Mouse (Mus musculus): ENCODE measurements at regions not wholly inside any gene's neighbourhood (a gene's known extent, or its start where the extent isn't known, plus 50 kb on each side); places are given as distances from the start of the nearest gene placed in this dataset.

DNA sequence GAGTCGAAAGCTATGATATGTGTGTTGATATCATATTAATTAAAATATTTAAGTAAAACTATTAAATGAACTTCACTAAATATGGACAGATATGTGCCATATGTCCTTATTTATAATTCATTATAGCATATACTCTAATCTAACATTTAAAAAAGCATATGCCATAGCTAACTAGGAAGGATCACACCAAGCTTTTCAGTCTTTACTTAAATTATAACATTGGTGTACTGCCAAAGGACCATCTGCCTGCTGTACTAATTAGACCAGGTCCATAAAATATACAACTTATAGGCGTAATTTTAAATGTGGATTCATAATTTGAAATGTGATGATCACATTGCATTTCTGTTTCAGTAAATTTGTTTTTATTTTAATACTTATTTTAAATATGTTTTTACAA is 651.9 kb upstream of the Klhl1 start:
- ATAC-seq (replicated peaks; ENCODE audit: low FRiP score), result no peak
- WGBS, result 82% methylated on average over 2 of the region's 2 CpGs
- no peaks in the 10 kb centered on the region for H3K4me1 ChIP-seq

DNA sequence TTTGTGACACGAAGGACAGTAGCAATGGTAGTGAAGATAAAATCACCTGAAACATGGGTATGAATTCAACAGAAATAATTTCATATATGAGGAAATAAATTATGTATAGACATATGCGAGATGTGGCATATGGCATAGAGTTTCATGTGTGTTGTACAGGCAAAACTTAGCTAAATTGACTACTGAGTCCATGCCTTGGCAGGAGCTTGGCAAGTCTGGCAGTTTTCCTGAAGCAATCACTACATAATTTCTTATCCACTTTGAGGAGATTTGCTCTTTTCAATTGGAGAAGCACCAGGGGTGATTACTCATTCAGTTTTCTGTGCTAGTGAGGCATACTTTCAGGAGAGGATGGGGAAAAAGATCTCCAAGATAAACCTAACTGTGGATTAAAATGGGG is 646.9 kb upstream of the Klhl1 start:
- 88% methylated on average over 2 of the region's 2 CpGs for WGBS
- no peaks in the 10 kb centered on the region for H3K9me3 ChIP-seq (replicated peaks)
- no peaks in the 10 kb centered on the region for H3K4me1 ChIP-seq
- no peak for ATAC-seq (replicated peaks; ENCODE audit: low FRiP score)
- no peaks in the 10 kb centered on the region for H3K27me3 ChIP-seq
- H3K27ac ChIP-seq, result no peak overlapping the region
- no peak overlapping the region for H3K4me2 ChIP-seq
- no peak overlapping the region for H3K9ac ChIP-seq
- H3K4me3 ChIP-seq (replicated peaks), result no peak overlapping the region
- no peaks in the 10 kb centered on the region for H3K36me3 ChIP-seq

More for the DNA sequence above, 651.9 kb upstream of the Klhl1 start:
- no peak overlapping the region for H3K4me3 ChIP-seq (replicated peaks)
- H3K4me2 ChIP-seq, result no peak overlapping the region
- H3K27me3 ChIP-seq, result no peaks in the 10 kb centered on the region
- H3K9me3 ChIP-seq (replicated peaks), result no peaks in the 10 kb centered on the region
- H3K9ac ChIP-seq, result no peak overlapping the region
- H3K36me3 ChIP-seq, result no peaks in the 10 kb centered on the region
- H3K27ac ChIP-seq, result no peak overlapping the region

GRCm38 (mm10) chr14:97148997-97149653 is 630.2 kb upstream of the Klhl1 start:
- no peak overlapping the region for H3K4me3 ChIP-seq (replicated peaks)
- H3K4me1 ChIP-seq, result no peaks in the 10 kb centered on the region
- 69% methylated on average over 9 of the region's 9 CpGs for WGBS
- no peaks in the 10 kb centered on the region for H3K36me3 ChIP-seq
- no peak for ATAC-seq (replicated peaks; ENCODE audit: low FRiP score)
- H3K4me2 ChIP-seq, result no peak overlapping the region
- no peaks in the 10 kb centered on the region for H3K27me3 ChIP-seq
- no peaks in the 10 kb centered on the region for H3K9me3 ChIP-seq (replicated peaks)
- H3K9ac ChIP-seq, result no peak overlapping the region
- no peak overlapping the region for H3K27ac ChIP-seq

DNA sequence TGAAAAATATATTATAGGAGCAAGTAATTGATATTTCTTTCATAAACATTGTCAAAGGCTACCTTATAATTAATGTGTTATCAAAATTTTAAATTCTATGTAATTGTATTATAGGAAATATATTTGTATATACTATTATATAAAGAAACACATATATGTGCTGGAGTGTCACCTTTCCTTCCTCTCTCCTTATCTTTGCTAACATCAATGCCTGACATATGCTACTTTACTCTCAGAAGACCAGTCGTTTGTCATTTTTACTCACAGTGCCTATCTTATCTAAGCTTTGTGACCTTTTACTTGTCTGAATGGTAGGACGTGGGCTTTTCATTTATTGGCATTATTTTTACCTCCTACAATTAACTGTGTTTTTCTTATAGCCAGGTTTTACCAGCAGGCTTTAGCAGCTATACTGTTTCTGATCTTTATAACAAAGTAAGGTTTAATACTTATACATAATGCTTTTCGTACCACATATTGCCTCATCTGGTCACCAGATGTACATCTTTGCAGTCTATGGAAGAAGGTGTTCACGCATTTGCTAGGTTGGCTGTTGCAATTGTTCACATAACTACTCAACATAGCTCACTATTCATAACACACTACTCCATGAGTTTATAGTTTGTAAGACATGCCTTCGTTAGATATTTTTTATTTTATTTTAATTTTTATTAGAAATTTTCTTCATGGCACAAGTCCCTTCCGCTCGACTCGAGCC is 597.2 kb upstream of the Klhl1 start:
- WGBS, result 82% methylated on average over 8 of the region's 8 CpGs
- H3K4me2 ChIP-seq, result no peak overlapping the region

GRCm38 (mm10) chr14:97101090-97101675 is 582.3 kb upstream of the Klhl1 start:
- Histone ChIP-seq H3K9me3 (replicated peaks) (no peaks in the 10 kb centered on the region), H3K4me3 (replicated peaks) (no peak overlapping the region), H3K36me3 (no peaks in the 10 kb centered on the region), H3K27me3 (no peaks in the 10 kb centered on the region), H3K9ac (no peak overlapping the region), H3K4me2 (no peak overlapping the region), H3K4me1 (no peaks in the 10 kb centered on the region), H3K27ac (no peak overlapping the region)
- no peak for ATAC-seq (replicated peaks; ENCODE audit: low FRiP score)
- WGBS, result 76% methylated on average over 4 of the region's 4 CpGs

More for the DNA sequence above, 597.2 kb upstream of the Klhl1 start:
- no peak for ATAC-seq (replicated peaks; ENCODE audit: low FRiP score)
- no peak overlapping the region for H3K4me3 ChIP-seq (replicated peaks)
- no peaks in the 10 kb centered on the region for H3K36me3 ChIP-seq
- no peaks in the 10 kb centered on the region for H3K4me1 ChIP-seq
- no peaks in the 10 kb centered on the region for H3K27me3 ChIP-seq
- H3K9me3 ChIP-seq (replicated peaks), result no peaks in the 10 kb centered on the region
- H3K27ac ChIP-seq, result no peak overlapping the region
- H3K9ac ChIP-seq, result no peak overlapping the region

GRCm38 (mm10) chr14:97093389-97093788 is 574.5 kb upstream of the Klhl1 start:
- Histone ChIP-seq H3K4me3 (replicated peaks) (no peak overlapping the region), H3K4me2 (no peak overlapping the region)

GRCm38 (mm10) chr14:97088863-97089262 is 570.0 kb upstream of the Klhl1 start:
- H3K4me3 ChIP-seq (replicated peaks), result no peak overlapping the region
- 91% methylated on average over 4 of the region's 4 CpGs for WGBS
- no peak overlapping the region for H3K9ac ChIP-seq
- no peaks in the 10 kb centered on the region for H3K36me3 ChIP-seq
- H3K4me1 ChIP-seq, result no peaks in the 10 kb centered on the region
- H3K27ac ChIP-seq, result no peak overlapping the region
- no peaks in the 10 kb centered on the region for H3K9me3 ChIP-seq (replicated peaks)
- ATAC-seq (replicated peaks; ENCODE audit: low FRiP score), result no peak
- H3K27me3 ChIP-seq, result no peaks in the 10 kb centered on the region
- no peak overlapping the region for H3K4me2 ChIP-seq

More at GRCm38 (mm10) chr14:97093389-97093788, 574.5 kb upstream of the Klhl1 start:
- no peak overlapping the region for H3K9ac ChIP-seq
- no peaks in the 10 kb centered on the region for H3K4me1 ChIP-seq
- ATAC-seq (replicated peaks; ENCODE audit: low FRiP score), result no peak
- WGBS, result 84% methylated on average over 7 of the region's 7 CpGs
- no peak overlapping the region for H3K27ac ChIP-seq
- no peaks in the 10 kb centered on the region for H3K36me3 ChIP-seq
- H3K9me3 ChIP-seq (replicated peaks), result no peaks in the 10 kb centered on the region
- no peaks in the 10 kb centered on the region for H3K27me3 ChIP-seq

DNA sequence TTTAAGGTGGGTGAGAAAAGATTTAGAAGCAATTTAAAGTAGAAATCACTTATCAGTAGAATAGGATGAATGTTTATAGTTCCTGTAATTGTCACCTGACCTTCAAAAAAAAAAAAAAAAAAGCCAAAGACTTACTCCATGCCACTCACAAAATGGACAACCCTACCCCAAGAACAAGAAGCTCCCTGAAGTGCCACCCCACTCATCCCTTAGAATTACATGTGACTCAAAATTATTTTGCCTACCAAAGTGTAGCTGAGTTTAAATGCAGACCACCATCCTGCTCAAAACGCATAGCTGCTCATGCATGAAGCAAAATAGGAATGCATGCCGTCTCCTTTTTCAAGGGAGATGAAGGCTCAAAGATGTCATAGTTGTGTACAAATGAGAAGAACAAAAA is 568.4 kb upstream of the Klhl1 start:
- H3K9me3 ChIP-seq (replicated peaks), result no peaks in the 10 kb centered on the region
- ATAC-seq (replicated peaks; ENCODE audit: low FRiP score), result no peak
- H3K27me3 ChIP-seq, result no peaks in the 10 kb centered on the region
- 37% methylated on average over 2 of the region's 2 CpGs for WGBS
- H3K36me3 ChIP-seq, result no peaks in the 10 kb centered on the region
- no peaks in the 10 kb centered on the region for H3K4me1 ChIP-seq
- no peak overlapping the region for H3K4me2 ChIP-seq
- H3K4me3 ChIP-seq (replicated peaks), result no peak overlapping the region
- H3K9ac ChIP-seq, result no peak overlapping the region
- no peak overlapping the region for H3K27ac ChIP-seq

DNA sequence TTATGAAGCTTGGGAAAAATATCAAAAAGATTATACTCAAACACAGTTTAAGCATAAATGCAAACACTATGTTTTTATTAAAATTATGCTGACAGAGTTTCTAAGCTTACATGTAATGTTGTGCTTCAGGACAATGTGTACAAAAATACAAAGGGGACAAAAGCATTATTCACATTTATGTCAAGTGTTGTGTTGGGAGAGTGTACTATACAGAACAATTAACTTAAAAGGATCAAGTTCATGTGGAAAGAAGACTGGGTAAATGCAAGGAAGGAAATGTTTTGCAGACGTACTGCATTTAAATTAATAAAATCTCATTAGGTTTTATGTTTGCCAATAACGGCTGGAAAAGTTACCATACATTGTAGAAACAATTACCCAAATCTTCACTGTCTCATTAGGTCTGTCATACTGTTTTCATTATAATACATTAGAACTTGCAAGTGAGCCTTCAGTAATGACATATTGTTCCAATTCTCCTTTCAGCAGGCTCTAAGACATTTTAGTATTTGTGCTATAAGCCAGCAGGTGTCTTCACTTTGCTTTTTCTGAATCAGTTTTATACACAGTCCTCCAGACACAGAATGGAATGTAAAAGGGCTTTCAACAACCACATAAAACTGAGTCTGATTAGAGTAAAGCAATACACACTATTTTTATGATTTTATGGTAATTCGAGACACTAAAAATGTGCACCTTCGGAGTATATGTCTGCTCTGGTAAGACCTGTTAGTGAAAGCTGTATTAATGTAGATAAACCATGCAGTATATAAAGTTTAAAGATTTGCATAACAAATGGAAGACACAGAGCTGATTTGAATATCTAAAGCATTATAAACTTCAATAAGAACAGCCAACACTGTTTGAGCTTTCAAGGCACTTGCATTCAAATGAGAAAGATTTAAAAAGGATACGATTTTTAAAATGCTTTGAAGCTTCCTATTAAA is 567.7 kb upstream of the Klhl1 start:
- Histone ChIP-seq H3K4me3 (replicated peaks) (no peak overlapping the region), H3K36me3 (no peaks in the 10 kb centered on the region), H3K9ac (no peak overlapping the region), H3K9me3 (replicated peaks) (no peaks in the 10 kb centered on the region), H3K4me2 (no peak overlapping the region), H3K27me3 (no peaks in the 10 kb centered on the region), H3K4me1 (no peaks in the 10 kb centered on the region), H3K27ac (no peak overlapping the region)
- WGBS, result 77% methylated on average over 5 of the region's 5 CpGs
- ATAC-seq (replicated peaks; ENCODE audit: low FRiP score), result no peak

GRCm38 (mm10) chr14:97074808-97075207 is 555.9 kb upstream of the Klhl1 start:
- no peak overlapping the region for H3K9ac ChIP-seq
- H3K4me2 ChIP-seq, result no peak overlapping the region
- WGBS, result 78% methylated on average over 3 of the region's 3 CpGs
- no peak overlapping the region for H3K27ac ChIP-seq
- H3K4me1 ChIP-seq, result no peaks in the 10 kb centered on the region
- no peaks in the 10 kb centered on the region for H3K36me3 ChIP-seq
- H3K9me3 ChIP-seq (replicated peaks), result no peaks in the 10 kb centered on the region
- H3K4me3 ChIP-seq (replicated peaks), result no peak overlapping the region
- no peak for ATAC-seq (replicated peaks; ENCODE audit: low FRiP score)
- H3K27me3 ChIP-seq, result no peaks in the 10 kb centered on the region

DNA sequence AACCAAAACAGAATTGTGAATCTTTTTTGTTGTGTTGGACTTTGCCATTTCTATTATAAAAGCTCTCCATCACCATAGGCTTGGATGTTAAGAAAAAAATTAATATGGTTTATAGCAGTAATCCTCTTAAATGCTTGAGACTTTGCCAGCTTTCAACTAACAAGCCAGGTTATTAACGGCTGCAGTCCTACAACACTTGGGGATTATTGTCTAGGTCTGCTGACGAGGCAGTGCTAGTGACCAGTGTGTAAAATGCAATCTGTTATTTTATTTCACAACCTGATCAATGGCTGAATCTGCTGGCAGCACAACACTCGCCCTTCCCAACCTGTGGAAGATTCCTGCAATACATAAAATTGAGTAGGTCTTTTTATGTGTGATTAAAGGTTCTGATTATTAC is 549.9 kb upstream of the Klhl1 start:
- no peak for ATAC-seq (replicated peaks; ENCODE audit: low FRiP score)
- no peaks in the 10 kb centered on the region for H3K27me3 ChIP-seq
- H3K9me3 ChIP-seq (replicated peaks), result no peaks in the 10 kb centered on the region
- no peak overlapping the region for H3K4me2 ChIP-seq
- H3K4me1 ChIP-seq, result no peaks in the 10 kb centered on the region
- no peak overlapping the region for H3K27ac ChIP-seq
- WGBS, result 52% methylated on average over 3 of the region's 3 CpGs
- no peaks in the 10 kb centered on the region for H3K36me3 ChIP-seq
- no peak overlapping the region for H3K4me3 ChIP-seq (replicated peaks)
- H3K9ac ChIP-seq, result no peak overlapping the region

- no peak for ATAC-seq (replicated peaks; ENCODE audit: low FRiP score)
- Histone ChIP-seq H3K27me3 (no peaks in the 10 kb centered on the region), H3K27ac (no peak overlapping the region), H3K9ac (no peak overlapping the region), H3K36me3 (no peaks in the 10 kb centered on the region), H3K4me3 (replicated peaks) (no peak overlapping the region), H3K9me3 (replicated peaks) (no peaks in the 10 kb centered on the region), H3K4me1 (no peaks in the 10 kb centered on the region), H3K4me2 (no peak overlapping the region)
- 64% methylated on average over 5 of the region's 5 CpGs for WGBS
Measured at GRCm38 (mm10) chr14:97068313-97068712, 549.4 kb upstream of the Klhl1 start.

All from kidney, embryonic 15.5 days (tissue).